Mouse (Mus musculus) kidney, adult 2 months (tissue): ENCODE results near the gene Shank3. TPM values are rescaled to one million over a fixed set of nuclear protein-coding genes. Genes with fewer than 3 reads are reported as not detected.

Source experiments
- DNase-seq: peaks from one replicate; pipeline ENCODE4 v3.0.0; 2021
- H3K27ac ChIP-seq: fragments of 200-500 bp; 2 replicates; pipeline ENCODE4 v1.5.1; 2012; ENCODE audit warnings: low read depth, low read length, control low read depth, inconsistent platforms; ENCODE audit not compliant: insufficient read depth
- H3K27me3 ChIP-seq: fragments of 200-500 bp; replicated peaks from 2 replicates; pipeline ENCODE4 v1.6.1; 2012; ENCODE audit warnings: mild to moderate bottlenecking, moderate library complexity, low read length, inconsistent platforms; ENCODE audit not compliant: control insufficient read depth, insufficient read depth
- H3K36me3 ChIP-seq: fragments of 200-500 bp; 2 replicates; pipeline ENCODE4 v1.6.1; 2012; ENCODE audit warnings: mild to moderate bottlenecking, moderate library complexity, low read length, inconsistent platforms; ENCODE audit not compliant: control insufficient read depth, insufficient read depth
- H3K4me1 ChIP-seq: fragments of 200-500 bp; 2 replicates; pipeline ENCODE4 v1.6.1; 2011; ENCODE audit warnings: low read length; ENCODE audit not compliant: control insufficient read depth, insufficient read depth
- H3K4me3 ChIP-seq: fragments of 200-500 bp; 2 replicates; pipeline ENCODE4 v1.5.1; 2011; ENCODE audit warnings: mild to moderate bottlenecking, low read depth, low read length, control low read depth; ENCODE audit not compliant: insufficient read depth
- CTCF ChIP-seq: fragments of 200-500 bp; conservative IDR thresholded peaks from 2 replicates; pipeline ENCODE4 v1.5.1; 2011; ENCODE audit warnings: low read depth, mild to moderate bottlenecking, control low read depth, low read length, moderate library complexity, mixed read lengths; ENCODE audit not compliant: insufficient read depth, insufficient read length
- POLR2A ChIP-seq: fragments of 200-500 bp; IDR thresholded peaks from one replicate; pipeline ENCODE4 v1.6.1; 2011; ENCODE audit warnings: low read depth, low read length, control low read depth
- WGBS: fragments of 180-500 bp; shearing (Covaris S2); methylation state at CpG from one replicate; pipeline ENCODE4 v1.1.7; 2018; 5-methylcytosine and 5-hydroxymethylcytosine counted together
- polyA plus RNA-seq: library from polyadenylated mRNA; depleted of rRNA; stranded (reverse); fragments of >200 nt; gene quantifications from 2 replicates; pipeline ENCODE4 v1.2.3, GENCODE M21; 2012

The Shank3 gene
- polyA plus RNA-seq, 1 experiment: 18.0 TPM

DNA sequence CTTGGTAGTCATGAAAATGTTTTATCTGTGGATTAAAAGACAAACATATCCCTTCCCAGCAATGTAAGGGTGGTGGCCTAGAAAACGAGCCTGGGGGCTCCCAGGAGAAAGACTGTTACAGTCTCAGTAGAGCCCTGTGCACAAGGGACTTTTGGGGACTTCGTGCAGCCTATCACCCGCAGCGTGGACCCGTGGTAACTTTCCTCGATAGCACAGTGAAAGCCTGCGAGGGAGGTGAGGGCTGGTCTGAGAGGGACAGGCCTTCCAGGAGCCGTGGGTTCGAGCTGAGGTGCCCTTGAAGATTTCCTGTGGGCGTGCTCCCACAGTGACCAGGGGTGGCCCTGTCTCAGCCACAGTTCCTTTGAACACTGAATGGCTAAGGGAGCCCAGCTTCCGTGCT lies 86.2 kb downstream of the Shank3 start:
- Histone ChIP-seq H3K27ac (no peak overlapping the region), H3K36me3 (no peaks in the 10 kb centered on the region), H3K27me3 (no peaks in the 10 kb centered on the region), H3K4me1 (peaks cover 4% of the 10 kb centered on the region; the same call in 1 of the 2 replicates), H3K4me3 (no peak overlapping the region)
- TF ChIP-seq CTCF (no peak), POLR2A (no peak)
- WGBS: 87% methylated on average over 11 of the region's 11 CpGs
- DNase-seq: no peak

DNA sequence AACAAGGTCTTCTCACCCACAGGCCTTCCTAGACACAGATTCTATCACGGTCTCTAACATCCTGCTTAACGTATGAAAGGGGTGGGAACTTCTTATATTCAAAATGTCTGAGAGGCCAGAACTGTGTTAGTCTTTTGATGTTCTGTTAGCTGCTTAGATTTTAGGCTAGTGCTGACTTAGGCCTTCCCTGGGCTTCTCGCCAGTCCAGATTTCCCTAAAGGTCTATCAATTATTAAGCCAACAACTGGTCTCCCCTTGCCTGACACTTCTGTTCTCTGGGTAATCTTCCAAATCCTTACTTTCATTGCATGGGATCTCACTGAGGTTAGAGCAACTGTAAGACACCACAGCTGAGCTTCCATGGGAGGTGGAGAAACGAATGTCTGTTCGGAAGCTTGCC lies 89.7 kb downstream of the Shank3 start:
- Histone ChIP-seq H3K4me1 (peaks cover 4% of the 10 kb centered on the region; the same call in 1 of the 2 replicates), H3K27me3 (no peaks in the 10 kb centered on the region), H3K36me3 (no peaks in the 10 kb centered on the region), H3K4me3 (no peak overlapping the region), H3K27ac (no peak overlapping the region)
- TF ChIP-seq POLR2A: no peak
- no peak for TF ChIP-seq CTCF
- peak; percentile 88 for DNase-seq
- WGBS: 35% methylated on average over 5 of the region's 5 CpGs

DNA sequence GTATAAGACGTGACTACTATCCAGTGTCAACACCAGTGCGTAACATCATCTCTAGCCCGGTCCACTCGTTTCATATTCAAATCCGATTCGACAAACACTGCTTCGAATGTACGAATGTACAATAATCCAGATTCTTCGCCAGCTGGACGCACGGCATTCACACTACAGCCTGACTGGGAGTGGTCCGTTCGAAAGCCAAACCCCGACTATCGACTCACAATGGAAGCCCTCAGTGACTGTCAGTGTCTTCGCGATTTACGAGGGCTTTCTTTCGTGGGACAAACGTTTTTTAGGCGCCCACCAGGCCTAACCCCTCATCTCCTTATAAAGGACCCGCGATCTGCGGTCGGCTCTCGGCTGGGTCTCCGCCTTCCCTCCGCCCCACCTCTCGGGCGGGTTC lies 91.9 kb downstream of the Shank3 start:
- Histone ChIP-seq H3K27me3 (no peaks in the 10 kb centered on the region), H3K27ac (no peak overlapping the region), H3K4me1 (peaks cover 4% of the 10 kb centered on the region; the same call in 1 of the 2 replicates), H3K4me3 (peak overlapping the region; percentile 55), H3K36me3 (no peaks in the 10 kb centered on the region)
- DNase-seq: peak; percentile 12
- WGBS: under 1% methylated on average over 30 of the region's 30 CpGs
- TF ChIP-seq CTCF (no peak), POLR2A (no peak)

DNA sequence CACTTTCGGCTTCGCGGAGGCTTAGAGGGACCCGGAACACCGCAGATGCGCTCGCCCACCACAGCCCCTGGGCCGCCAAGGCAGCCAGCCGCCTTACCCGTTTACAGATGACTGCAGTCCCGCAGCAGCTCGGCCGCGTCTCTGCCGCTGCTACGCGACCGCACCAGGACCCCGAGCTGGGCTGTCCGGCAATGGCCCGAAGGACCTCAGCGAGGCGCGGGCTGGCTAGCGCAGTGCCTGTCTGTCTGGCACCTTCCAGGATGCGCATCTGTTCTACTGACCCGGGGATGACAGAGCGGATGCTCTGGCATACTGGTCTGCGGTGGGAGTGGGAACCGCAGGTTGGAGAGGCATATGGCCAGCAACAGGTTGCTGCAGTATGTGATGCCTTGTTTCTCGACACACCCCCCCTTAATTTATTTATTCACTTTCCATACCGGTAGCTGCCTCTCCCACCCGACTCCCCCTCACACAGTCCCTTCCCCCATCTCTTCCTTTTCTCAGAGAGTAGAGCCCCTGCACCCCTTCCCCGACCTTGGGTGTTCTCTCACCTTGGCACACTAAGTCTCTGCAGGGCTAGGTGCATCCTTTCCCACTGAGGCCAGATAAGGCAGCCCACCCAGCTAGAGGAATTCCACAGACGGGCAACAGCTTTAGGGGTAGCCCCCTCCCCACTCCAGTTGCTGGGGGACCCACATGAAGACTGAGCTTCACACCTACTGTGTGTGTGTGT lies 92.5 kb downstream of the Shank3 start, which contains the start of gene Rabl2:
TSS of gene Rabl2 (minus strand) at position 201 of the 733 bp plus-strand sequence.
- under 1% methylated on average over 35 of the region's 35 CpGs for WGBS

DNA sequence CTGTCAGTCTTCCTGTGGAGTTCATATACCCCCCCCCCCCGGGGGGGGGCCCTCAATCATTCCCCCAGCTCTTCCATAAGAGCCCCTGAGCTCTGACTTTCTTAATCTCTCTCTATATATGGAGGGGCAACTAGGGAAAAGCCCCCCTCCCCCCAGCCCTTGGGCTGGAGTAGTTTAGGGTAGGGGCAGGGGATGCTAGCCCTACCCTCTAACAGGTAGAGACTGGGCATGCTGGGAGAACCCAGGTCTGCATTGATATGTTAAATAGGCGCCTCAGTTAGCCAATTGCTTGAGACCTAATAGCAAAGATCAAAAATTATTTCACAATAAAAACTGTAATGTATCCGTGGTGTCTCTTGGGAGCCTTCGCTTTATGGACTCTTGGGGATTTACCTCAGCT lies 93.1 kb downstream of the Shank3 start:
- H3K36me3 ChIP-seq: no peaks in the 10 kb centered on the region
- no peaks in the 10 kb centered on the region for H3K27me3 ChIP-seq
- TF ChIP-seq CTCF (no peak), POLR2A (no peak)
- DNase-seq: no peak
- H3K27ac ChIP-seq: no peak overlapping the region
- WGBS: 53% methylated on average over 4 of the region's 4 CpGs
- H3K4me1 ChIP-seq: peaks cover 4% of the 10 kb centered on the region; the same call in 1 of the 2 replicates
- H3K4me3 ChIP-seq: no peak overlapping the region

More for the DNA sequence above, 92.5 kb downstream of the Shank3 start, which contains the start of gene Rabl2:
- peaks cover 4% of the 10 kb centered on the region; the same call in 1 of the 2 replicates for H3K4me1 ChIP-seq
- peak within 1 kb of the TSS; percentile 55 for H3K4me3 ChIP-seq
- TF ChIP-seq POLR2A (peak; percentile 50), CTCF (no peak)
- no peaks in the 10 kb centered on the region for H3K36me3 ChIP-seq
- no peaks in the 10 kb centered on the region for H3K27me3 ChIP-seq
- H3K27ac ChIP-seq: no peak within 1 kb of the TSS
- peak; percentile 90 for DNase-seq

DNA sequence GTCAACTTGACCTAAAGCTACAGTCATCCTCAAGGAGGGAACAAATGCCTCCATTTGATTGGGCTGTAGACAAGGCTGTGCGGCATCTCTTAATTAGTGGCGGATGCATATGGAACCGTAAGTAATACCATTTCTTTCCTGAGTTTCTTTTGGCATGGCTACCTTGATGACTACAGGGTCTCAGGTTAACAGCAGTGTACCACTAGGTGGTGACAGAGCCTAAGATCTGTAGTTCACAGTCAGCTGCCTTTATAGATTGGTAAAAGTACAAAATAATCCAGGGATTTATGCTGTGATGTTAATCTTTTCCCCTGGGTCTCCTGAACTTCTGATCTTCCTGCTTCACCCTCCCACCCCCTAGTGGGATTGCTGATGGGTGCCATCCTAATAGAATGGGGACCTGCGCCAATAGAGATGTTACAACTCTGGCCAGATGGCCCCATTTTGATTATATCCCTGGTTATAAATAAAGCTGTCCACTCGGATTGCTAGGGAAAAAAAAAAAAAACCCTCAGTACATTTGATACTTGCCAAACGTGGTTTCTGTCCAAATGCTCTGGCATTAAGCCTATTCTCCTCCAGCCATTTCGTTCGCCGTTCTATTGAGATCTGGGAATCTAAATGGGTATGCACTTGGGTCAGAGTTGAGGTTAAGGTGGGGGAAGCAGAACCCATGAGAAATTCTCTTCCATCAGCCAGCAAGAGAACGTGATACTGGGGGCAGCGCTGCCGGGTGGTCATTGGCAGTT lies 106.6 kb downstream of the Shank3 start:
- DNase-seq: no peak
- Histone ChIP-seq H3K27ac (no peak overlapping the region), H3K4me3 (no peak overlapping the region), H3K4me1 (no peaks in the 10 kb centered on the region), H3K36me3 (no peaks in the 10 kb centered on the region), H3K27me3 (no peaks in the 10 kb centered on the region)
- WGBS: 66% methylated on average over 12 of the region's 12 CpGs
- TF ChIP-seq CTCF (no peak), POLR2A (no peak)

DNA sequence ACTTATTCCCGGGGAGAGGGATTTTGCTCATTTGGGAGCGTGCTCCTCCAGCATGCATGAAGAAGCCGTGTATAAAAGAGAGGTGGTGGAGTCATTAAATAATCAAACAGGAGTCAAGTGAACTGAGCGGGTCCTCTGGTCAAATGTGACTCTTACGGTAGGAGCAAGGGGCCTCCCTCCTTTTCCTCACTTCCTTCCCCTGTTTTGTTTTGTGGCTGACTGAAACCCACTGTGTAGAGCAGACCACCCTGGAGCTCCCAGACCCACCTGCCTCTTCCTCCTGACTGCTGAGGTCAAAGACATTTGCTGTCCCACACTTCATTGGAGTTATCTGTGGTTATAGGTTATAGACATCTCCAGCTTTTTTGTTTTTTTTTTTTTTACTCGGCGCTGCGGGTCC lies 108.1 kb downstream of the Shank3 start:
- no peak overlapping the region for H3K4me3 ChIP-seq
- DNase-seq: no peak
- H3K4me1 ChIP-seq: no peaks in the 10 kb centered on the region
- no peak overlapping the region for H3K27ac ChIP-seq
- H3K27me3 ChIP-seq: no peaks in the 10 kb centered on the region
- WGBS: 79% methylated on average over 8 of the region's 8 CpGs
- TF ChIP-seq POLR2A (no peak), CTCF (no peak)
- H3K36me3 ChIP-seq: no peaks in the 10 kb centered on the region
